Mouse (Mus musculus) macrophage (primary cell): ENCODE results near the gene Zfp708. TPM values are rescaled to one million over a fixed set of nuclear protein-coding genes. Genes with fewer than 3 reads are reported as not detected.
A peak's percentile ranks its signal among the peaks of the same experiment; 100 is the strongest.

Experiments used
- H3K27ac ChIP-seq: fragments of 350-480 bp; formaldehyde crosslinking; 2 replicates; pipeline ENCODE4 v1.9.0; 2021
- H3K36me3 ChIP-seq: fragments of 350-480 bp; formaldehyde crosslinking; 2 replicates; pipeline ENCODE4 v1.9.0; 2021; ENCODE audit errors: inconsistent target
- H3K4me3 ChIP-seq: fragments of 350-480 bp; formaldehyde crosslinking; 2 replicates; pipeline ENCODE4 v1.9.0; 2021; ENCODE audit errors: inconsistent target
- H3K79me2 ChIP-seq: fragments of 350-480 bp; formaldehyde crosslinking; 2 replicates; pipeline ENCODE4 v1.9.0; 2021; ENCODE audit errors: inconsistent target
- WGBS: methylation state at CpG from one replicate; pipeline ENCODE4 v1.1.7; 2026; ENCODE audit warnings: inconsistent platforms; ENCODE audit not compliant: missing documents; 5-methylcytosine and 5-hydroxymethylcytosine counted together
- polyA plus RNA-seq: library from polyadenylated mRNA; stranded (reverse); fragments of 250-400 nt; gene quantifications from 3 replicates; pipeline ENCODE4 v1.2.4, GENCODE M21; 2018; ENCODE audit warnings: inconsistent platforms

Gene Zfp708
- polyA plus RNA-seq, 1 experiment from 2014 or later: 2.6 TPM

GRCm38 (mm10) chr13:67077244-67077643, 20.5 kb downstream of the Zfp708 start:
- Histone ChIP-seq H3K79me2 (no peaks in the 10 kb centered on the region), H3K27ac (no peak overlapping the region), H3K4me3 (no peak overlapping the region), H3K36me3 (peaks cover 13% of the 10 kb centered on the region; the same call in 1 of the 2 replicates)
- WGBS: 100% methylated on average over 2 of the region's 2 CpGs

DNA sequence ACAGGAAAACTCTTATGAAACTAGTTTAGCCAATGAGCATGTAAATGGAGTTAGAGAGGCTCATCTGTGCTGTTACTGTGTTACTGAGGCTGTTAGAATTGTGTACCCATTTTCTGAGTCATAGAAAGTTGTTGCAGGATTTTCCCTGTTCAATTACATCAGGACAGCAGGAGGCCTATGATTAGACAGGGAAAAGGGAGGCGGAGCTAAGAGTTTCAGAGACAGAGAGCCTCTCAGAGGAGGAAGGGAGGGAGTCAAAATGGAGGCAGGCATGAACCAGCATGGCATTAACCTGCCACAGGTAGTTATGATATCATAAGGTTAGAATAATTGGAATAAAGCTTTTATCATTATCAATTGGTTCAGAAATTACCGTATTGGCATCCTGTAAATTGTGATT, 25.0 kb downstream of the Zfp708 start:
- WGBS: 92% methylated on average over 2 of the region's 2 CpGs
- Histone ChIP-seq H3K4me3 (no peak overlapping the region), H3K36me3 (peaks cover 32% of the 10 kb centered on the region), H3K79me2 (no peaks in the 10 kb centered on the region), H3K27ac (no peak overlapping the region)

DNA sequence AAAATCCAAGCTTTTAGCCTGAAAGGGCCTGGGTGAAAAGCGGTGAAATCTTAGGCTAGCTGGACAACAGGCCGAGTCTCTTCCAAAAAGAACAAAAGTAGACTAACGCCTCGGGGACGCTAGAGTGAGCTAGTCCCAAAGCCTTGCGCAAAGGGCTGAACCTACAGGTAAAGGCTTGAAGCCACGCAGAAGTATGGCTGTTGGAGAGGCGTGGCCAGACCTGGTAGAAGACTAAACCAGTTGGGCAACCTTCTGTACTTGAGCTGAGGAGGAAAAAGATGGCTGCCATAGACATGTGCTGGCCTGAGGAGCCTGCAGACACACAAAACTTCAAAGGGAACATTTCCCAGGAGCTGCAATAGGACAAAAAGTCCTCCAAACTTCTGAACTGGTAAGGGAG, 32.4 kb downstream of the Zfp708 start:
- WGBS: 94% methylated on average over 8 of the region's 8 CpGs
- Histone ChIP-seq H3K36me3 (peaks cover 9% of the 10 kb centered on the region), H3K27ac (no peak overlapping the region), H3K79me2 (no peaks in the 10 kb centered on the region), H3K4me3 (no peak overlapping the region)

DNA sequence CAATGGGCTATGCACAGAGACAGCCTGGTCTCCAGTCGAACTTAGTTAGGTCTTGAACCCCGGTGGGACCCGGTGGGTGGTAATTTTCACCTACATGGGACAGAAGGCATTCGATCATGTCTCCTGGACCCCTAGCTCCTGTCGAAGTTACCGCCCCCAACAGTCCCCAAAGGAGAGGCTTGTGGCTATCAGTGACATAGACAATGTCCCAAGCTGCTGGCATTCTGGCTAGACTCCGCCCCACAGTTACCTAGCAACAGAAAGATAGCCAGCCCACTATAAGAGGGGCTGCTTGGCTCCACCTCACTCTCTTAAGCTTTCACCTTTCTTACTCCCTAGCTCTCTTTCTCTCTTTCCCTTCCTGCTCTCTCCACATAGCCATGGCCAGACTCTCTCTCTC, 35.3 kb downstream of the Zfp708 start:
- H3K36me3 ChIP-seq: no peaks in the 10 kb centered on the region
- 76% methylated on average over 7 of the region's 7 CpGs for WGBS

DNA sequence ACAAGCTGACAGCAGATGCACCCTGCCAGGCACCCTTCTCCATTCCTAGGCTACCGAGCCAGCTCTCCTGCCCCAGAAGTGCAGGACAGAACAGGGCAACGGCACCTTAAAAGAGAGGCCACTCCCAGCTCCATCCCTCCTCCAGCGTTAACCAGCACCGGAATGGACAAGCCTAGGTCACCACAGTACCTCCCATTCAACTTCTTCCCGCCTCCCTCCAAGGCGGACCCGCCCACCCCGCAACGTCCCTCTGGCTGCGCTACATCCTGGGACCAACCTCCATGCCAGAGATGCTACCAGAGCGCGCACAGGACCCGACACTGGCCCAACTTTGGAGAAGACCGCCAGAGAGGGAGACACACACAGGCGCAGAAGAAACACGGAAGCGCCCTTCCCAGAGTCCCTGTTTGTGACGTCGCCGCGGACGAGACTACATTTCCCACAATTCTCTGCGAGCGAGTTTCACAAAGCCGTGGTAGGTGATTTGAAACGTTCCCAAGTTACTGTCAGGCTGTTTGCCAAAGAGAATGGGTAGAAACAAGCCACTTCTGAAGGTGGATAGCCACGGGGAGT, 36.9 kb downstream of the Zfp708 start, which contains the start of gene Zfp712:
Gene Zfp712 (minus strand): TSS at position 385 of the 573 bp plus-strand sequence.
- Histone ChIP-seq H3K79me2 (peaks cover 10% of the 10 kb centered on the region; the same call in 1 of the 2 replicates), H3K36me3 (no peaks in the 10 kb centered on the region), H3K4me3 (peak within 1 kb of the TSS; percentile 74), H3K27ac (peak within 1 kb of the TSS; percentile 77)
- WGBS: under 1% methylated on average over 25 of the region's 27 CpGs

More for the DNA sequence above, 35.3 kb downstream of the Zfp708 start:
- Histone ChIP-seq H3K27ac (no peak overlapping the region), H3K79me2 (peaks cover 10% of the 10 kb centered on the region; the same call in 1 of the 2 replicates), H3K4me3 (no peak overlapping the region)

- H3K27ac ChIP-seq: peak overlapping the region; percentile 77; the same call in 1 of the 2 replicates
- peak overlapping the region; percentile 74 for H3K4me3 ChIP-seq
- WGBS: 11% methylated on average over 12 of the region's 12 CpGs
- no peaks in the 10 kb centered on the region for H3K36me3 ChIP-seq
- H3K79me2 ChIP-seq: peaks cover 10% of the 10 kb centered on the region; the same call in 1 of the 2 replicates
These were observed 37.5 kb downstream of the Zfp708 start for GRCm38 (mm10) chr13:67060161-67060785.

Other genes with a start within 250 kb of the Zfp708 start
- gene Gm10767, start 193.1 kb downstream of the Zfp708 start, polyA plus RNA-seq: 0.35 to 1.3 TPM (median 1.3 TPM) in 3 replicates
- gene Zfp712, start 36.8 kb downstream of the Zfp708 start, polyA plus RNA-seq: 0.75 to 2.1 TPM (median 1.5 TPM) in 3 replicates
- 1.6 to 4.1 TPM (median 1.7 TPM) in 3 replicates for gene Gm28557, start 10.6 kb upstream of the Zfp708 start, polyA plus RNA-seq
- gene Rslcan18, start 18.3 kb upstream of the Zfp708 start, polyA plus RNA-seq: 0.95 to 1.3 TPM (median 1.1 TPM) in 3 replicates
- gene Zfp759, start 23.7 kb upstream of the Zfp708 start, polyA plus RNA-seq: 1.9 to 4.9 TPM (median 2.7 TPM) in 3 replicates
- 6.0 to 10.7 TPM (median 8.7 TPM) in 3 replicates for gene Rsl1, start 75.2 kb upstream of the Zfp708 start, polyA plus RNA-seq
- 4.4 to 6.6 TPM (median 5.4 TPM) in 3 replicates for gene Zfp455, start 96.5 kb upstream of the Zfp708 start, polyA plus RNA-seq
- 1.3 to 2.5 TPM (median 1.3 TPM) in 3 replicates for gene Zfp458, start 180.5 kb upstream of the Zfp708 start, polyA plus RNA-seq
- not detected in 3 replicates for gene Zfp457, start 208.5 kb upstream of the Zfp708 start, polyA plus RNA-seq
- 2.8 to 5.1 TPM (median 3.8 TPM) in 3 replicates for gene Zfp595, start 234.6 kb upstream of the Zfp708 start, polyA plus RNA-seq